Mouse (Mus musculus): Measurements from ENCODE around the gene Jph4. TPM values are rescaled to one million over a fixed set of nuclear protein-coding genes. Genes with fewer than 3 reads are reported as not detected.

The Jph4 gene
- polyA plus RNA-seq, 1 experiment, result 0.33 TPM

DNA sequence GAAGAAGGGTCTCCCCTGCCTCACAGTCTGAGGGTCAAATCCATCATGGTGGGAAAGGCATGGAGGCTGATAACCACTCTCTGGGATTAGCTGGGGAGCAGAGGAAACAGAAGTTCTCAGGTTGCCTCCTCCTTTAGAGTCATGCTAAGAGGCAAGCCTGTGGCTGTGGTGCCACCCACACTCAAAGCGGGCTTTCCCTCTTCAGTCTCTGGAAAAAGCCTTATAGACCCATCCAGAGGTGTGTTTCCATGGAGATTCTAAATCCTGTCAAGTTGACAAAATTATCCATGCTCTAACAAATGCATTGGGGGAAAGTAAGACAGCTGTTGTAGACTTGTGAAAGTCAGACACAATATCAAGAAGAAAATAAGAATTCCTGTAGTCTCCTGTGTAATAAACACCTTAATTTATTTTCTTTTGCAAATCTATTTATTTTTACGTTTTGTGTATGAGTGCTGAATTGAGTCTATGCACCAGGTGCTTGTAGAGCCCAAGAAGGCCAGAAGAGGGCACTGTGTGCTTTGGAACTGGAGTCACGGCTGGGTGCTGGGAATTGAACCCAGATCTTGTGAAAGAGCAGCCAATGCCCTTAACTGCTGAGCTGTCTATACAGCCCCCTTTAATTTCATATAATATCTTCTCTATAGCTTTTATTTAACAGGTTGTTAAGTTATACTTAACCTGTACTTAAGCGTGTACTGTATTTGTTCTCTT lies 2.8 kb upstream of the Jph4 start:
- no peak overlapping the region for H3K4me3 ChIP-seq (ENCODE audit: extremely low read depth, insufficient read depth, insufficient read length)
- H3K36me3 ChIP-seq (ENCODE audit: control insufficient read depth, insufficient read depth, low read length), result no peaks in the 10 kb centered on the region
- H3K27me3 ChIP-seq (ENCODE audit: control insufficient read depth, insufficient read depth, low read length), result peaks cover 13% of the 10 kb centered on the region
- WGBS, result 79% methylated on average over 4 of the region's 4 CpGs
- DNase-seq (ENCODE audit: low read depth in 1 of 2, low spot score in 2 of 2), result no peak
- peaks cover 9% of the 10 kb centered on the region for H3K4me1 ChIP-seq (ENCODE audit: control insufficient read depth, insufficient read depth, insufficient read length)
- TF ChIP-seq POLR2A (IDR thresholded peaks at IDR 0.05; ENCODE audit: low read depth, low read length) (no peak), CTCF (IDR thresholded peaks at IDR 0.05; ENCODE audit: extremely low read depth, insufficient read depth, insufficient read length, insufficient replicate concordance) (peak; percentile 3; the same call in 1 of the 2 replicates)
- H3K27ac ChIP-seq (ENCODE audit: insufficient read depth, low read length), result no peak overlapping the region

DNA sequence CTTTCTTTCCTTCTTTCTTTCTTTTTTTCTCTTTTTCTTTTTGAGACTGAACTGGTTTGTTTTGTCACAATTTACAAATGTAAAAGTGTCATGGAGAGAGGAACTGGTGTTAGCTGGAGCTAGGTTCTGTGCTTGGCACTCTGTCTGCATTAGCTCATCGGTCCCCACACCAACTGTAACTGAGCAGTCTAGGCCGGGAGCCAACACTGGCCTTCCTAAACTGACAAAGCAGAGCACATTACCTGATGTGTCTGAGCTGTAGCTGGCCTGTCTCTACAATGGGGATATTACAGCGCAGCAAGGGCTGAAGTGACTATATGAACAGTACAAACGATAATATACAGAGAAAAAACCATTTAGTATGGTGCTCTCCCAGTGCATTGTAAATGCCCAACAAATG lies 2.1 kb upstream of the Jph4 start:
- no peak for DNase-seq (ENCODE audit: low read depth in 1 of 2, low spot score in 2 of 2)
- TF ChIP-seq POLR2A (IDR thresholded peaks at IDR 0.05; ENCODE audit: low read depth, low read length), result no peak
- Histone ChIP-seq H3K4me1 (ENCODE audit: control insufficient read depth, insufficient read depth, insufficient read length) (peaks cover 13% of the 10 kb centered on the region), H3K4me3 (ENCODE audit: extremely low read depth, insufficient read depth, insufficient read length) (no peak overlapping the region), H3K27ac (ENCODE audit: insufficient read depth, low read length) (no peak overlapping the region), H3K36me3 (ENCODE audit: control insufficient read depth, insufficient read depth, low read length) (no peaks in the 10 kb centered on the region), H3K27me3 (ENCODE audit: control insufficient read depth, insufficient read depth, low read length) (peaks cover 20% of the 10 kb centered on the region)
- 78% methylated on average over 4 of the region's 4 CpGs for WGBS

DNA sequence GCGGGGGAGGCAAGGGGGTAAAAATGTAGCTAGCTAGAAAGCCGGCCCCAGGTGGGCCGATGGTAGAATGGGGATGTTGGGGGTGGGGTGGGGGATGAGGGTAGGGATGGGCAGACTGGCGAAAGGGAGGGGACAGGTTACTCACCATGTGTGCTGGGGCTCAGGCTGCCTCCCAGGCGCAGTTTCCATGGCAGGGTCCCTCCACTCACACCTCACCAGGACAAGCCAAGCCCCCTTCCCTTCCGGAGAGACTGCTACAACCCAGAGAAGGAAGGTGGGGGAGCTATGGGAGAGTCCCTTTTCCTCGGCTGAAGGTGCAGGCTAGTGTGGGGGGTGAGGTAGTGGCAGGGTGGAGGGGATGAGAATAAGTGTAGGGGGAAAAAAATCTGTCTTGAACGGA lies 889 bp downstream of the Jph4 start:
- 13% methylated on average over 8 of the region's 8 CpGs for WGBS
- Histone ChIP-seq H3K36me3 (ENCODE audit: control insufficient read depth, insufficient read depth, low read length) (no peaks in the 10 kb centered on the region), H3K27me3 (ENCODE audit: control insufficient read depth, insufficient read depth, low read length) (peaks cover 25% of the 10 kb centered on the region), H3K27ac (ENCODE audit: insufficient read depth, low read length) (no peak overlapping the region), H3K4me1 (ENCODE audit: control insufficient read depth, insufficient read depth, insufficient read length) (peaks cover 14% of the 10 kb centered on the region), H3K4me3 (ENCODE audit: extremely low read depth, insufficient read depth, insufficient read length) (no peak overlapping the region)
- no peak for TF ChIP-seq POLR2A (IDR thresholded peaks at IDR 0.05; ENCODE audit: low read depth, low read length)
- TF ChIP-seq CTCF (IDR thresholded peaks at IDR 0.05; ENCODE audit: extremely low read depth, insufficient read depth, insufficient read length, insufficient replicate concordance), result no peak
- no peak for DNase-seq (ENCODE audit: low read depth in 1 of 2, low spot score in 2 of 2)

DNA sequence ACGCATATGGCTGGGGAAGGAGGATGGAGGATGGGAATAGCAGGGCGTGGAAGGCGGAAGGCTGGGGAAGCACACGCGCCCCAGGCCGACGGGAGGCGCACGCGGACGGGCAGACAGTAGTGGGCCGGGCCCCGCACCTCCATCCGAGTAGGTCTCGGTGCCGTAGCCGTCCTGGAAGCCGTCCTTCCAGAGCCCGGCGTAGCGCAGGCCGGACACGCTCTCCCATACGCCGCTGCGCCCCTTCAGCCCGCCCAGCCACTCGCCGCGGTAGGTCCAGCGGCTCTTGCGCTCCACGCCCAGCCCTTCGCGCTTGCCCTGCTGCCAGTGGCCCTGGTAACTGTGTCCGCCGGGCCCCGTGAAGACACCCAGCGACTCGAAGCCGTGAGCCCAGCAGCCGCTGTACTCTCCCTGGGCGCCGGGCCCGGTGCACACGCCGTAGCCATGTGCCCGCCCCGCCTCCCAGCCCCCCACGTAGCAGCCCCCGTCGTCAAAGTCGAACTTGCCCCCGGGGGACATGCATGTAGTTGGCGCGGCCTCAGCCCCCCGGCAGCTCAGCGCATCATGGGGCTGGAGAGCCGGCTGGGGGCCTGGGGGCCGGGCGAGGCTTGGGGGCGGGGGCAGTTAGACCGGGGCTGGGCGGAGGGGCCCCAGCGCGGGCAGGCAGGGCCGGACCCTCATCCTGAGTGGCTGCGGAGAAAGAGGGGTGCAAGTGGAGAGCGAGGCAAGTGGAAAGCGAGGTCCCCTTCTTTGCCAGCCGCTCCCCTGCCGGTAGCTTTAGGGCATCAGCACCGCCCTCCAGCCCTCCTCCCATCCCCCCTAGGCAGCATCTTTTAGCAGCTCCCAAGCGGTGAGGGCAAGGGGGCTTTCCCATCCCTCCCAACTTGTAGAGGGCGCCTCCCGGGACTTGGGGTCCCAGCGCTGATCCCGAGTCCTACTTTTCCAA lies 1.7 kb downstream of the Jph4 start:
- Histone ChIP-seq H3K4me3 (ENCODE audit: extremely low read depth, insufficient read depth, insufficient read length) (peak overlapping the region; percentile 53; the same call in 1 of the 2 replicates), H3K27me3 (ENCODE audit: control insufficient read depth, insufficient read depth, low read length) (peaks cover 25% of the 10 kb centered on the region)

DNA sequence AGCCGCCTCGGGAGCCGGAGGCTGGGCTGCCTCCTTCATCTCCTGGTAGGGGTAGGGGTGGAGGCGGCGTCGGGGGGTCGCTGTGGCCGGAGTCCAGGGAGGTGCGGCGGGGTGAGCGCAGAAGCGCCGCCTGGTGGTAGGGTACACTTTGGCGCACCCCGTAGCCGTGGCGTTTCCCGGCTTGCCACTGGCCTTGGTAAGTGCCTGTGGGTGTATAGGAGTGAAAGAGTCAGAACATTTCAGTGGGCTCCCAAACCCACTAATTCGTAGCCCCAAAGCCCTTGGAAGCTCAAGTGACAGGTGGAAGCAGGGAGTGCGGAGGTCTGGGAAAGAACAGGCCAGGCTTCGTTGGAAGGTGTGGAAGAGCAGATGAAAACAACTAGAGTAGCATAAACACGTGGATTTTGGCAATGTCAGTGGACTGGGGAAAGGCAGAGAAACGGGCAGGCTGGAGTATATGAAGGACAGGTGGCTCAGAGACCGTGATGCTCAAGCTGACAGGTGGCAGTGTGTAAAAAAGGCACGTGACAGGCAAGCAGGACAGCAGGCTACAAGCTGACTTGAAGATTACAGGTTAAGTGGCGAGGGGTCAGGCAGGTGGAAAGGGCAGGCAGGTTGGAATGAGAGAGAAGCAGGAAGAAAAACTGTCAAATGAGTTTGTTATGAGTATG lies 2.6 kb downstream of the Jph4 start:
- WGBS, result 15% methylated on average over 26 of the region's 26 CpGs
- peaks cover 14% of the 10 kb centered on the region for H3K4me1 ChIP-seq (ENCODE audit: control insufficient read depth, insufficient read depth, insufficient read length)

More for the DNA sequence above, 1.7 kb downstream of the Jph4 start:
- Histone ChIP-seq H3K36me3 (ENCODE audit: control insufficient read depth, insufficient read depth, low read length) (no peaks in the 10 kb centered on the region), H3K4me1 (ENCODE audit: control insufficient read depth, insufficient read depth, insufficient read length) (peaks cover 14% of the 10 kb centered on the region), H3K27ac (ENCODE audit: insufficient read depth, low read length) (no peak overlapping the region)
- no peak for DNase-seq (ENCODE audit: low read depth in 1 of 2, low spot score in 2 of 2)
- WGBS, result 3% methylated on average over 73 of the region's 78 CpGs
- TF ChIP-seq POLR2A (IDR thresholded peaks at IDR 0.05; ENCODE audit: low read depth, low read length) (no peak), CTCF (IDR thresholded peaks at IDR 0.05; ENCODE audit: extremely low read depth, insufficient read depth, insufficient read length, insufficient replicate concordance) (no peak)

DNA sequence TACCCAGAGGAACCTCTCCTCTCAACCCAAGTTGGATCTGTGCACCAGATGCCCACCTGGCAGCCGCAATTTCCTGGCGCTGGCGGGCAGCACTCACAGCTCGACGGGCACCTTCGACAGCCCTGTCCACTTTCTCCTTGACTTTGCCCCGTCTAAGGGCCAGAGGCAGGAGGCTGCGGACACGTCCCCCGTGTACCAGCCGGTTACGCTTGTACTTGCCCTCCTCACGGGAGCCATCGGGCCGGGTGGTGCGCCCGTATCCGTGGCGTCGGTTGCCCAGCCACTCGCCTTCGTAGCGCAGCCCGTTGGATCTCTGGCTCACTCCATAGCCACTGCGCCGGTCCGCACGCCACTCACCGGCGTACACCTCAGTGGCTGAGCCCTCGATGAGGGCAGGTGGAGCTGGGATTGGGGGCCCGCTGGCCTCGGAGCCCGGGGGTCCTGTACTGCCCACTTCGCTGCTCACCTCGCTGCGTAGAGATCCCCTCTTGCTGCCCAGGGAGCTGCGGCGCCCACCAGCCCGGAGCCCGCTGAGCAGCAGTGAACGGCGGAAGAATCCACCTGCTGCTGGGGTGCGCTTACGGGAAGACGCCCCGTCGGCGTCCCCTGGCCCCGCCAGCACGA lies 3.3 kb downstream of the Jph4 start:
- Histone ChIP-seq H3K27ac (ENCODE audit: insufficient read depth, low read length) (no peak overlapping the region), H3K4me3 (ENCODE audit: extremely low read depth, insufficient read depth, insufficient read length) (no peak overlapping the region), H3K27me3 (ENCODE audit: control insufficient read depth, insufficient read depth, low read length) (peaks cover 25% of the 10 kb centered on the region), H3K36me3 (ENCODE audit: control insufficient read depth, insufficient read depth, low read length) (no peaks in the 10 kb centered on the region), H3K4me1 (ENCODE audit: control insufficient read depth, insufficient read depth, insufficient read length) (peaks cover 14% of the 10 kb centered on the region)
- DNase-seq (ENCODE audit: low read depth in 1 of 2, low spot score in 2 of 2), result no peak
- TF ChIP-seq CTCF (IDR thresholded peaks at IDR 0.05; ENCODE audit: extremely low read depth, insufficient read depth, insufficient read length, insufficient replicate concordance), result no peak
- TF ChIP-seq POLR2A (IDR thresholded peaks at IDR 0.05; ENCODE audit: low read depth, low read length), result no peak
- 81% methylated on average over 51 of the region's 51 CpGs for WGBS

More for the DNA sequence above, 2.6 kb downstream of the Jph4 start:
- Histone ChIP-seq H3K36me3 (ENCODE audit: control insufficient read depth, insufficient read depth, low read length) (no peaks in the 10 kb centered on the region), H3K27ac (ENCODE audit: insufficient read depth, low read length) (no peak overlapping the region), H3K4me3 (ENCODE audit: extremely low read depth, insufficient read depth, insufficient read length) (no peak overlapping the region), H3K27me3 (ENCODE audit: control insufficient read depth, insufficient read depth, low read length) (peaks cover 25% of the 10 kb centered on the region)
- TF ChIP-seq CTCF (IDR thresholded peaks at IDR 0.05; ENCODE audit: extremely low read depth, insufficient read depth, insufficient read length, insufficient replicate concordance), result peak; percentile 35; the same call in 1 of the 2 replicates
- TF ChIP-seq POLR2A (IDR thresholded peaks at IDR 0.05; ENCODE audit: low read depth, low read length), result no peak
- DNase-seq (ENCODE audit: low read depth in 1 of 2, low spot score in 2 of 2), result no peak

Data from spleen, adult 2 months (tissue).